Mouse (Mus musculus): ENCODE results near the gene Col6a6.

- no peak for TF ChIP-seq CTCF (IDR thresholded peaks at IDR 0.05)
- no peak for TF ChIP-seq EP300 (IDR thresholded peaks at IDR 0.05; ENCODE audit: insufficient read depth, low read depth, low read length)
Observed at GRCm38 (mm10) chr9:105770690-105771089, 57.3 kb downstream of the Col6a6 start.
